Mouse (Mus musculus) kidney, postnatal 0 days (tissue): Measurements from ENCODE around the gene Fam171a2. TPM values are rescaled to one million over a fixed set of nuclear protein-coding genes. Genes with fewer than 3 reads are reported as not detected.

Source experiments
- ATAC-seq: fragments of 200-750 bp; cut with Nextera tagmentation; replicated peaks from 2 replicates; pipeline ENCODE4 v1.8.0; 2017; ENCODE audit warnings: low read depth, moderate number of reproducible peaks, moderate TSS enrichment, moderate library complexity; ENCODE audit not compliant: low FRiP score
- DNase-seq: peaks from one replicate; pipeline ENCODE4 v3.0.0-alpha.2; 2016; ENCODE audit warnings: low spot score
- H3K27ac ChIP-seq: fragments of 300-500 bp; sonication (generic); 2 replicates; pipeline ENCODE4 v1.5.1; 2014; ENCODE audit warnings: mild to moderate bottlenecking
- H3K27me3 ChIP-seq: fragments of 300-500 bp; sonication (generic); 2 replicates; pipeline ENCODE4 v1.6.1; 2014; ENCODE audit warnings: low read length, mixed read lengths; ENCODE audit not compliant: insufficient read depth
- H3K36me3 ChIP-seq: fragments of 300-500 bp; sonication (generic); 2 replicates; pipeline ENCODE4 v1.6.1; 2014; ENCODE audit warnings: low read length, mixed read lengths; ENCODE audit not compliant: insufficient read depth
- H3K4me1 ChIP-seq: fragments of 300-500 bp; sonication (generic); replicated peaks from 2 replicates; pipeline ENCODE4 v1.6.1; 2014; ENCODE audit warnings: antibody characterized with exemption, low read length, mixed read lengths; ENCODE audit not compliant: insufficient read depth
- H3K4me2 ChIP-seq: fragments of 300-500 bp; sonication (generic); 2 replicates; pipeline ENCODE4 v1.6.1; 2014; ENCODE audit warnings: mild to moderate bottlenecking, low read length, moderate library complexity, mixed read lengths
- H3K4me3 ChIP-seq: fragments of 300-500 bp; sonication (generic); replicated peaks from 2 replicates; pipeline ENCODE4 v1.5.1; 2014; ENCODE audit warnings: low read depth, low read length
- H3K9ac ChIP-seq: fragments of 300-500 bp; sonication (generic); 2 replicates; pipeline ENCODE4 v1.6.1; 2014; ENCODE audit warnings: low read depth, low read length
- H3K9me3 ChIP-seq: fragments of 300-500 bp; sonication (generic); replicated peaks from 2 replicates; pipeline ENCODE4 v1.6.1; 2016; ENCODE audit warnings: low read length, inconsistent platforms, mixed read lengths
- CTCF ChIP-seq: IDR thresholded peaks from 2 replicates; pipeline ENCODE4 v1.5.1; 2016; ENCODE audit warnings: antibody characterized with exemption, low read depth, mild to moderate bottlenecking, moderate library complexity
- WGBS: fragments of 180-500 bp; shearing (Covaris S2); extraction: QIAGEN DNeasy Blood & Tissue Kit; methylation state at CpG from one replicate; pipeline ENCODE4 v1.1.7; 2014; 5-methylcytosine and 5-hydroxymethylcytosine counted together
- polyA plus RNA-seq: library from polyadenylated mRNA; unstranded; fragments of >200 nt; fragmentation: Nextera tagmentation; extraction: Ambion mirVana; gene quantifications from 2 replicates; pipeline ENCODE4 v1.2.1, GENCODE M21; 2015

The Fam171a2 gene
- polyA plus RNA-seq, 1 experiment from 2014 or later: 6.4 TPM

- H3K9me3 ChIP-seq: no peaks in the 10 kb centered on the region
- H3K4me2 ChIP-seq: peak overlapping the region; percentile 42
- H3K4me1 ChIP-seq: peaks cover 13% of the 10 kb centered on the region
- WGBS: 31% methylated on average over 15 of the region's 15 CpGs
- DNase-seq (no peak), ATAC-seq (no peak)
- no peaks in the 10 kb centered on the region for H3K27me3 ChIP-seq
- H3K36me3 ChIP-seq: peaks cover 7% of the 10 kb centered on the region; the same call in 1 of the 2 replicates
- H3K4me3 ChIP-seq: peak overlapping the region; percentile 9; the same call in 1 of the 2 replicates
- TF ChIP-seq CTCF: no peak
- no peak overlapping the region for H3K9ac ChIP-seq
- peak overlapping the region; percentile 78 for H3K27ac ChIP-seq
Measured at GRCm38 (mm10) chr11:102408888-102409794, 38.3 kb downstream of the Fam171a2 start.

DNA sequence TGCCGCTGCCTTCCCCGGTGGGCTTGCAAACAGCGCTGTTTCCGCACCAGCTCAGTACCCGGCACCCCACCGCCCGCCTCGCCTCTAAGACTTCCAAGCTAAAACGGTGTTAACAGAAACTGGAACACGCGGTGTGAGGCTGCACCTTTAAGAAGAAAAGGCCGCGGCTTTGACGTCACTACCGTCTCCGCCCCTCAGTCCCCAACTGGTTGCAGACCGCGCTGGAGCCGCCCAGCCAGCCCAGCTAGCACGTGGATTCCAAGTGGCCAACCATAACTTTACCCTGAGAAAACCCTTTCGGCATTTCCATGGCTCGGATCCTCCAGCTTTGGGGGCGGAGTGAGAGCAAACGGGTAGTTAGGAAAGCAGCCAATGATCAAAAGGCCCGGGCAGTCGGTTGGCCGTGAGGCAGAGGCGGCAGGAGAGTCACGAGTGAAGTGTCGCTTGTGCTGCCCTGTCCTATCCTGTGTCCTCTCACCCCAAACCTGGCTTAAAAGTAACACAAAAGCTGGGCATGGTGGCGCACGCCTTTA is 39.1 kb downstream of the Fam171a2 start:
- peaks cover 14% of the 10 kb centered on the region for H3K36me3 ChIP-seq
- peak overlapping the region; percentile 92 for H3K27ac ChIP-seq
- peak; percentile 99 for DNase-seq
- no peaks in the 10 kb centered on the region for H3K9me3 ChIP-seq
- peak overlapping the region; percentile 73 for H3K9ac ChIP-seq
- no peaks in the 10 kb centered on the region for H3K27me3 ChIP-seq
- WGBS: under 1% methylated on average over 32 of the region's 32 CpGs
- ATAC-seq: peak; percentile 91
- 0 out of 2 replicates have a peak, but pooled peaks have one; percentile 6 for TF ChIP-seq CTCF
- H3K4me3 ChIP-seq: peak overlapping the region; percentile 62
- peak overlapping the region; percentile 61 for H3K4me2 ChIP-seq
- H3K4me1 ChIP-seq: peaks cover 13% of the 10 kb centered on the region

- peaks cover 13% of the 10 kb centered on the region for H3K4me1 ChIP-seq
- WGBS: under 1% methylated on average over 19 of the region's 19 CpGs
- no peak for TF ChIP-seq CTCF
- H3K4me3 ChIP-seq: peak within 1 kb of the TSS; percentile 62
- H3K27me3 ChIP-seq: no peaks in the 10 kb centered on the region
- peak within 1 kb of the TSS; percentile 61 for H3K4me2 ChIP-seq
- DNase-seq: no peak
- H3K36me3 ChIP-seq: peaks cover 20% of the 10 kb centered on the region
- H3K9me3 ChIP-seq: no peaks in the 10 kb centered on the region
- peak; percentile 2; the same call in 1 of the 2 replicates for ATAC-seq
- H3K27ac ChIP-seq: peak within 1 kb of the TSS; percentile 92
- peak within 1 kb of the TSS; percentile 73 for H3K9ac ChIP-seq
Measured at GRCm38 (mm10) chr11:102407834-102408215, 39.7 kb downstream of the Fam171a2 start, which contains the start of gene Slc25a39. Slc25a39 (minus strand) TSS chr11:102407946.

DNA sequence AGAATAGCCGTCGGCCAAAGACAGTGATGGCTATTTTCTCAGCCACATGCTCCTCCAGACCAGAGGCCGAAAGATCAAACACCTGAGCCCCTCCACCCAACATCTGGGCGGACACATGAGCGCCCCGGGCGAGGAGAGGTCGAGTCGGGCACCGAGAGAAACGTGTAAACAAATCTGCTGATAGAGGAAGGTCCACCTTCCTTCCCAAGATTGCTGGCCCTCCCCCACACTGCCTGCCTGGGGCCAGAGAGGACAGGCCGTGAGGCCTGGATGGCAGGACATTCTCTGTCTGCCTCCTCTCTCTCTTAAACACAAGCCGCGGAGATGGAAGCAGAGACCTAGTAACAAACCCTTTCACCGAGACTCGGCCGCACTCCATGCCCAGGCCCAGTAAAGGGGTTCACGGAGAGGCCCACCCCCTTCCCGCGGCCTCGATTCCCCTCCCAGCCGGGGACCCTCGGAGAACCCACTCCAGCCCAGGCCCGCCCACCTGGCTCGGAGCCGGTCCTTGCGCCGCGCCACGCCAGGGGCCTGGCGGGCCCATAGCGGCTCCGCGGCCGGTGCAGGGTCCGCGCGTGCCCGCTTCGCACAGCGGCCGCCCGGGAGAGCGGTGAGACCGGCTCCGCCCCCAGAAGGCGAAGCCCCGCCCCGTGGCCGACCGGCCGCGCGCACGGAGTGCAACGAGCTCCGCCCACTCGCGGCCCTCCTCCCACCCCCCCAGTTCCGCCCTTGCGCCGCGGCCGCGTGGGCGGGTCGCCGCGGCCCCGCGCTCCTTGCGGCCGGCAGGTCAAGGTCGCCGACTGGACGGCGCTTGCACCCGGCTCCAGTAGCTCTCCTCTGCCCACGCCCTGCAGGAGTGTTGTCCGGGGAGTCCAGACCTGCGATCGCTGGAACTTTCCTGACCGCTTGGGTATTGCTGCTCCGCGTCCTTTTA is 40.3 kb downstream of the Fam171a2 start:
- H3K27me3 ChIP-seq: no peaks in the 10 kb centered on the region
- H3K4me3 ChIP-seq: peak overlapping the region; percentile 62
- ATAC-seq: peak; percentile 58
- H3K4me1 ChIP-seq: peaks cover 13% of the 10 kb centered on the region
- DNase-seq: peak; percentile 92
- H3K36me3 ChIP-seq: peaks cover 26% of the 10 kb centered on the region
- H3K27ac ChIP-seq: peak overlapping the region; percentile 92
- peak overlapping the region; percentile 73 for H3K9ac ChIP-seq
- peak overlapping the region; percentile 61 for H3K4me2 ChIP-seq
- under 1% methylated on average over 75 of the region's 85 CpGs for WGBS
- no peak for TF ChIP-seq CTCF
- H3K9me3 ChIP-seq: no peaks in the 10 kb centered on the region

GRCm38 (mm10) chr11:102406401-102406800 is 41.1 kb downstream of the Fam171a2 start:
- peak overlapping the region; percentile 92 for H3K27ac ChIP-seq
- H3K4me3 ChIP-seq: peak overlapping the region; percentile 62
- no peak for TF ChIP-seq CTCF
- no peaks in the 10 kb centered on the region for H3K27me3 ChIP-seq
- peak overlapping the region; percentile 61 for H3K4me2 ChIP-seq
- DNase-seq (no peak), ATAC-seq (no peak)
- H3K9ac ChIP-seq: peak overlapping the region; percentile 73
- WGBS: 10% methylated on average over 3 of the region's 3 CpGs
- H3K36me3 ChIP-seq: peaks cover 27% of the 10 kb centered on the region
- H3K4me1 ChIP-seq: peaks cover 13% of the 10 kb centered on the region
- no peaks in the 10 kb centered on the region for H3K9me3 ChIP-seq
